Mouse (Mus musculus) liver, embryonic 13.5 days (tissue): ENCODE measurements around the gene Nkiras2. TPM values are rescaled to one million over a fixed set of nuclear protein-coding genes. Genes with fewer than 3 reads are reported as not detected.
"Not testable (repeated sequence)": the region's sequence is repeated elsewhere in the genome, so short reads cannot be mapped to it uniquely, and the experiment has no call there.

Source experiments
- ATAC-seq: fragments of 200-750 bp; cut with Nextera tagmentation; 2 replicates; pipeline ENCODE4 v1.8.0; 2017; ENCODE audit warnings: low read depth, mild to moderate bottlenecking, moderate number of reproducible peaks, moderate library complexity
- DNase-seq: peaks from one replicate; pipeline ENCODE4 v3.0.0; 2022
- H3K27ac ChIP-seq: fragments of 300-500 bp; sonication (generic); 2 replicates; pipeline ENCODE4 v1.5.1; 2015; ENCODE audit warnings: moderate library complexity, mild to moderate bottlenecking, inconsistent platforms
- H3K27me3 ChIP-seq: fragments of 300-500 bp; sonication (generic); 2 replicates; pipeline ENCODE4 v1.6.1; 2015; ENCODE audit warnings: mild to moderate bottlenecking, inconsistent platforms
- H3K36me3 ChIP-seq: fragments of 300-500 bp; sonication (generic); 2 replicates; pipeline ENCODE4 v1.6.1; 2015; ENCODE audit warnings: mild to moderate bottlenecking, inconsistent platforms
- H3K4me1 ChIP-seq: fragments of 300-500 bp; sonication (generic); replicated peaks from 2 replicates; pipeline ENCODE4 v1.6.1; 2015; ENCODE audit warnings: inconsistent platforms
- H3K4me2 ChIP-seq: fragments of 300-500 bp; sonication (generic); 2 replicates; pipeline ENCODE4 v1.6.1; 2015; ENCODE audit warnings: inconsistent platforms, mild to moderate bottlenecking, moderate library complexity
- H3K4me3 ChIP-seq: fragments of 300-500 bp; sonication (generic); replicated peaks from 2 replicates; pipeline ENCODE4 v1.5.1; 2015; ENCODE audit warnings: mild to moderate bottlenecking, inconsistent platforms
- H3K9ac ChIP-seq: fragments of 300-500 bp; sonication (generic); 2 replicates; pipeline ENCODE4 v1.6.1; 2015; ENCODE audit warnings: mild to moderate bottlenecking, inconsistent platforms
- H3K9me3 ChIP-seq: fragments of 300-500 bp; sonication (generic); replicated peaks from 2 replicates; pipeline ENCODE4 v1.6.1; 2016; ENCODE audit warnings: inconsistent platforms
- WGBS: fragments of 180-500 bp; shearing (Covaris S2); methylation state at CpG from one replicate; pipeline ENCODE4 v1.1.7; 2015; ENCODE audit not compliant: insufficient replicate concordance; 5-methylcytosine and 5-hydroxymethylcytosine counted together
- polyA plus RNA-seq: library from polyadenylated mRNA; unstranded; fragments of >200 nt; fragmentation: Nextera tagmentation; extraction: Ambion mirVana; gene quantifications from 2 replicates; pipeline ENCODE4 v1.2.1, GENCODE M21; 2015

Nkiras2 gene
- polyA plus RNA-seq, 1 experiment from 2014 or later = 19.9 TPM

GRCm38 (mm10) chr11:100580275-100580674 is 38.8 kb upstream of the Nkiras2 start:
- Histone ChIP-seq H3K4me3 (no peak overlapping the region), H3K4me2 (no peak overlapping the region), H3K4me1 (peaks cover 14% of the 10 kb centered on the region), H3K9ac (no peak overlapping the region), H3K27me3 (no peaks in the 10 kb centered on the region), H3K27ac (no peak overlapping the region), H3K9me3 (no peaks in the 10 kb centered on the region), H3K36me3 (peaks cover 64% of the 10 kb centered on the region)
- WGBS = 80% methylated on average over 13 of the region's 13 CpGs
- no peak for DNase-seq
- ATAC-seq = no peak

- ATAC-seq = no peak
- H3K27ac ChIP-seq = no peak overlapping the region
- no peak overlapping the region for H3K4me2 ChIP-seq
- no peaks in the 10 kb centered on the region for H3K4me1 ChIP-seq
- H3K4me3 ChIP-seq = no peak overlapping the region
- no peak for DNase-seq
- no peak overlapping the region for H3K9ac ChIP-seq
- H3K9me3 ChIP-seq = no peaks in the 10 kb centered on the region
- peaks cover 79% of the 10 kb centered on the region for H3K36me3 ChIP-seq
- 69% methylated on average over 4 of the region's 4 CpGs for WGBS
- no peaks in the 10 kb centered on the region for H3K27me3 ChIP-seq
These were observed 37.3 kb upstream of the Nkiras2 start for GRCm38 (mm10) chr11:100581756-100582155.

GRCm38 (mm10) chr11:100582413-100582812 is 36.6 kb upstream of the Nkiras2 start:
- H3K4me2 ChIP-seq, H3K27ac ChIP-seq, DNase-seq, ATAC-seq, H3K4me3 ChIP-seq, H3K27me3 ChIP-seq, H3K9ac ChIP-seq, H3K4me1 ChIP-seq, H3K9me3 ChIP-seq: not testable (repeated sequence)
- WGBS = 94% methylated on average over 1 of the region's 1 CpGs
- H3K36me3 ChIP-seq = peaks cover 86% of the 10 kb centered on the region

- DNase-seq (no peak), ATAC-seq (no peak)
- H3K4me2 ChIP-seq = no peak overlapping the region
- H3K4me3 ChIP-seq = no peak overlapping the region
- no peaks in the 10 kb centered on the region for H3K27me3 ChIP-seq
- H3K9ac ChIP-seq = no peak overlapping the region
- peaks cover 90% of the 10 kb centered on the region for H3K36me3 ChIP-seq
- no peaks in the 10 kb centered on the region for H3K4me1 ChIP-seq
- WGBS = 87% methylated on average over 2 of the region's 2 CpGs
- H3K27ac ChIP-seq = no peak overlapping the region
- H3K9me3 ChIP-seq = no peaks in the 10 kb centered on the region
These were observed 36.2 kb upstream of the Nkiras2 start for GRCm38 (mm10) chr11:100582836-100583235.

GRCm38 (mm10) chr11:100584561-100584961 is 34.5 kb upstream of the Nkiras2 start:
- H3K9ac ChIP-seq = no peak overlapping the region
- no peak for ATAC-seq
- peaks cover 98% of the 10 kb centered on the region for H3K36me3 ChIP-seq
- H3K4me1 ChIP-seq = no peaks in the 10 kb centered on the region
- WGBS = 84% methylated on average over 7 of the region's 7 CpGs
- no peak overlapping the region for H3K4me3 ChIP-seq
- no peaks in the 10 kb centered on the region for H3K27me3 ChIP-seq
- no peak for DNase-seq
- H3K4me2 ChIP-seq = no peak overlapping the region
- H3K27ac ChIP-seq = no peak overlapping the region
- H3K9me3 ChIP-seq = no peaks in the 10 kb centered on the region

GRCm38 (mm10) chr11:100585148-100585547 is 33.9 kb upstream of the Nkiras2 start:
- ATAC-seq (no peak), DNase-seq (no peak)
- no peaks in the 10 kb centered on the region for H3K4me1 ChIP-seq
- H3K36me3 ChIP-seq = peaks cover 100% of the 10 kb centered on the region
- 90% methylated on average over 3 of the region's 3 CpGs for WGBS
- H3K27ac ChIP-seq = no peak overlapping the region
- H3K9ac ChIP-seq = no peak overlapping the region
- no peak overlapping the region for H3K4me2 ChIP-seq
- no peaks in the 10 kb centered on the region for H3K27me3 ChIP-seq
- H3K9me3 ChIP-seq = no peaks in the 10 kb centered on the region
- H3K4me3 ChIP-seq = no peak overlapping the region

- H3K36me3 ChIP-seq = peaks cover 100% of the 10 kb centered on the region
- H3K27ac ChIP-seq = no peak overlapping the region
- no peak overlapping the region for H3K9ac ChIP-seq
- no peaks in the 10 kb centered on the region for H3K9me3 ChIP-seq
- ATAC-seq (no peak), DNase-seq (no peak)
- WGBS = 85% methylated on average over 2 of the region's 2 CpGs
- H3K4me1 ChIP-seq = no peaks in the 10 kb centered on the region
- no peak overlapping the region for H3K4me3 ChIP-seq
- no peaks in the 10 kb centered on the region for H3K27me3 ChIP-seq
- no peak overlapping the region for H3K4me2 ChIP-seq
These were observed 30.6 kb upstream of the Nkiras2 start for GRCm38 (mm10) chr11:100588462-100588861.

GRCm38 (mm10) chr11:100592346-100593046 is 26.5 kb upstream of the Nkiras2 start:
- H3K9ac ChIP-seq = no peak overlapping the region
- WGBS = 88% methylated on average over 11 of the region's 11 CpGs
- ATAC-seq (no peak), DNase-seq (no peak)
- H3K4me2 ChIP-seq = no peak overlapping the region
- no peaks in the 10 kb centered on the region for H3K4me1 ChIP-seq
- H3K36me3 ChIP-seq = peaks cover 99% of the 10 kb centered on the region
- H3K9me3 ChIP-seq = no peaks in the 10 kb centered on the region
- H3K4me3 ChIP-seq = no peak overlapping the region
- H3K27me3 ChIP-seq = no peaks in the 10 kb centered on the region
- no peak overlapping the region for H3K27ac ChIP-seq

- WGBS = 80% methylated on average over 7 of the region's 7 CpGs
- no peaks in the 10 kb centered on the region for H3K9me3 ChIP-seq
- H3K4me3 ChIP-seq = no peak overlapping the region
- ATAC-seq = no peak
- H3K4me1 ChIP-seq = no peaks in the 10 kb centered on the region
- no peak overlapping the region for H3K4me2 ChIP-seq
- no peak overlapping the region for H3K9ac ChIP-seq
- H3K27me3 ChIP-seq = no peaks in the 10 kb centered on the region
- peaks cover 99% of the 10 kb centered on the region for H3K36me3 ChIP-seq
- DNase-seq = no peak
- no peak overlapping the region for H3K27ac ChIP-seq
These were observed 24.4 kb upstream of the Nkiras2 start for GRCm38 (mm10) chr11:100594608-100595007.

- H3K9ac ChIP-seq = no peak overlapping the region
- no peaks in the 10 kb centered on the region for H3K4me1 ChIP-seq
- H3K27me3 ChIP-seq = no peaks in the 10 kb centered on the region
- no peak for DNase-seq
- 86% methylated on average over 4 of the region's 4 CpGs for WGBS
- H3K4me3 ChIP-seq = no peak overlapping the region
- H3K4me2 ChIP-seq = no peak overlapping the region
- peaks cover 99% of the 10 kb centered on the region for H3K36me3 ChIP-seq
- no peaks in the 10 kb centered on the region for H3K9me3 ChIP-seq
- no peak overlapping the region for H3K27ac ChIP-seq
- no peak for ATAC-seq
These were observed 23.5 kb upstream of the Nkiras2 start for GRCm38 (mm10) chr11:100595533-100595932.

GRCm38 (mm10) chr11:100598074-100598473 is 21.0 kb upstream of the Nkiras2 start:
- Histone ChIP-seq H3K4me3 (no peak overlapping the region), H3K27ac (no peak overlapping the region), H3K4me2 (no peak overlapping the region), H3K27me3 (no peaks in the 10 kb centered on the region), H3K9ac (no peak overlapping the region), H3K9me3 (no peaks in the 10 kb centered on the region), H3K4me1 (peaks cover 11% of the 10 kb centered on the region), H3K36me3 (peaks cover 88% of the 10 kb centered on the region)
- WGBS = 84% methylated on average over 4 of the region's 4 CpGs
- DNase-seq (no peak), ATAC-seq (no peak)

GRCm38 (mm10) chr11:100601372-100601771 is 17.7 kb upstream of the Nkiras2 start:
- H3K27ac ChIP-seq = no peak overlapping the region
- ATAC-seq (no peak), DNase-seq (no peak)
- H3K9ac ChIP-seq = no peak overlapping the region
- no peak overlapping the region for H3K4me2 ChIP-seq
- peaks cover 20% of the 10 kb centered on the region for H3K4me1 ChIP-seq
- H3K4me3 ChIP-seq = no peak overlapping the region
- WGBS = 80% methylated on average over 3 of the region's 3 CpGs
- H3K36me3 ChIP-seq = peaks cover 55% of the 10 kb centered on the region
- no peaks in the 10 kb centered on the region for H3K9me3 ChIP-seq
- H3K27me3 ChIP-seq = no peaks in the 10 kb centered on the region
